Mouse (Mus musculus): Measurements from ENCODE around the gene Tmem80. TPM values are rescaled to one million over a fixed set of nuclear protein-coding genes. Genes with fewer than 3 reads are reported as not detected.

Tmem80 gene
- polyA plus RNA-seq, 1 experiment from 2014 or later, result 27.4 TPM

DNA sequence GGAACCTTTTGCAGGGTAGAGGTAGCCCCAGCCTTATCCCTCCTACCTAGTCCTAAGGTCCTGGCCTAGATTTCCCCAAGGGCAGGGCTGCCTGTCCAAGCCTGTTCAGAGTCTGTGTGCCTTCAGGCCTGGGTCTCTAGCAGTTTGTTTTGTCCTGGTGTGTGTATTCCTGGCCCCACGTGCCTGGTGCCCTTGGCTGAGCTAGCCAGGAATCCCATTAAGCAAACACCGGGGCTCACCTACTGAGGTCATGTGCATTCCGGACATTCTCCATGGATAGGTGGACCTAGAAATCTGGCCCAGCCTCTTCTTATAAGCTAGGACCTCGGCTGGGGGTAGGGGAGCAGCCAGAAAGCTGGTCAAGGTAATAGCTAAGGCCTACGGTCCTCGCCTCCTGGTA lies 12.9 kb downstream of the Tmem80 start:
- H3K9me3 ChIP-seq (ENCODE audit: control insufficient read depth, low read length), result no peaks in the 10 kb centered on the region
- no peak overlapping the region for H3K9ac ChIP-seq (ENCODE audit: low read depth, low read length)
- H3K36me3 ChIP-seq (ENCODE audit: control insufficient read depth, insufficient read depth, low read length), result no peaks in the 10 kb centered on the region
- 72% methylated on average over 6 of the region's 6 CpGs for WGBS
- no peak overlapping the region for H3K4me3 ChIP-seq (ENCODE audit: low read depth, low read length)
- H3K4me1 ChIP-seq (replicated peaks; ENCODE audit: control insufficient read depth, insufficient read depth, low read length), result peaks cover 14% of the 10 kb centered on the region
- no peak overlapping the region for H3K4me2 ChIP-seq
- H3K27ac ChIP-seq (ENCODE audit: low read depth, low read length), result peak overlapping the region; percentile 4
- ATAC-seq (replicated peaks; ENCODE audit: low FRiP score) (peak; percentile 39; the same call in 1 of the 2 replicates), DNase-seq (ENCODE audit: low spot score) (no peak)
- 0 out of 2 replicates have a peak, but pooled peaks cover 3% of the 10 kb centered on the region for H3K27me3 ChIP-seq (replicated peaks; ENCODE audit: control insufficient read depth, insufficient read depth, low read length)

DNA sequence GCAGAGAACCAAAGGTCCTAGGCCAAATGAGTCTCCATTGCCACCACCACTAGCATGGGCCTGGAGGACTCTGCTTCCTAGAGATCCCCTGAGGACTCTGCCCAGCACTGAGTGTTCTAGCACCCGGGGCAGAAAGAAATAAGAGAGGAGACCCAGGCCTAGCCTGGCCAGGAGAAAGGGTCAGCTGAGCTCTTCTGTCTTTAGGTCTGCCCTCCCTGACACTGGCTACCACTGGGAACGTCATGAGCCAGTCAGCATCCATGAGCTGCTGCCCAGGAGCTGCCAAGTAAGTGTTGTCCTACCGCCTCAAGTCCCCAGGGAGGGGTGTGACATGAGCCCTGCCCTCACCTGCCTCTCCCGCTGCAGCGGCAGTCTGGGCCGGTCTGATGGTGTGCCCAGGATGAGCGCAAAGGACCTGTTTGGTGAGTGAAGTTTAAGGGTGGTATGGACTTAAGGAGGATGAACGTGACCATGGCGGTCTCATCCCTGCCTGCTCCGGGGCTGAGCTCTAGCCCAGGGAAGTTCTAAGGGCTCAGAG lies 14.2 kb downstream of the Tmem80 start:
- ATAC-seq (replicated peaks; ENCODE audit: low FRiP score), result no peak
- no peaks in the 10 kb centered on the region for H3K36me3 ChIP-seq (ENCODE audit: control insufficient read depth, insufficient read depth, low read length)
- H3K4me2 ChIP-seq, result no peak overlapping the region
- H3K4me3 ChIP-seq (ENCODE audit: low read depth, low read length), result no peak overlapping the region
- no peaks in the 10 kb centered on the region for H3K9me3 ChIP-seq (ENCODE audit: control insufficient read depth, low read length)
- 79% methylated on average over 10 of the region's 10 CpGs for WGBS
- peaks cover 14% of the 10 kb centered on the region for H3K4me1 ChIP-seq (replicated peaks; ENCODE audit: control insufficient read depth, insufficient read depth, low read length)
- H3K9ac ChIP-seq (ENCODE audit: low read depth, low read length), result no peak overlapping the region
- 0 out of 2 replicates have a peak, but pooled peaks cover 3% of the 10 kb centered on the region for H3K27me3 ChIP-seq (replicated peaks; ENCODE audit: control insufficient read depth, insufficient read depth, low read length)
- DNase-seq (ENCODE audit: low spot score), result no peak
- H3K27ac ChIP-seq (ENCODE audit: low read depth, low read length), result no peak overlapping the region

DNA sequence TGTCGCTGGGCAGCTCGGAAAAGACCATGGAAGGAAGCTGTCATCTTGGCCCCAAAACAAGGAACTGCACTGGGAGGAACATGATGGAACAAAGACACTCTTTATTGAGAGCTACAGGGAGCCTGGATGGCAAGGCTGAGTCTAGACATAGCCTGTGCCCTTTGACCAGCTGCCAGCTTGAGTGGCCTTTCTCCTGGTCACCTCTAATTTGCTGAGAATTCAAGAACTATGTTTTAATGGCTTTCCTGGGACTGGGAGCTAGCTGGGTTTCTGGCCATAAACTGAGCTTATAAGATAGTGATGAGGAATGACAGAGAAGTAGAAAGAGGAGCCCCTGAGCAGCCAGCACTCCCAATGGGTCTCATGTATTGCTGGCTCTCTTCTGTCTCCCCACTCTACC lies 15.7 kb downstream of the Tmem80 start:
- no peaks in the 10 kb centered on the region for H3K9me3 ChIP-seq (ENCODE audit: control insufficient read depth, low read length)
- H3K4me1 ChIP-seq (replicated peaks; ENCODE audit: control insufficient read depth, insufficient read depth, low read length), result peaks cover 13% of the 10 kb centered on the region
- 68% methylated on average over 2 of the region's 2 CpGs for WGBS
- H3K27me3 ChIP-seq (replicated peaks; ENCODE audit: control insufficient read depth, insufficient read depth, low read length), result 0 out of 2 replicates have a peak, but pooled peaks cover 3% of the 10 kb centered on the region
- H3K4me3 ChIP-seq (ENCODE audit: low read depth, low read length), result no peak overlapping the region
- no peaks in the 10 kb centered on the region for H3K36me3 ChIP-seq (ENCODE audit: control insufficient read depth, insufficient read depth, low read length)
- H3K27ac ChIP-seq (ENCODE audit: low read depth, low read length), result no peak overlapping the region
- no peak overlapping the region for H3K9ac ChIP-seq (ENCODE audit: low read depth, low read length)
- no peak for DNase-seq (ENCODE audit: low spot score)
- H3K4me2 ChIP-seq, result no peak overlapping the region
- ATAC-seq (replicated peaks; ENCODE audit: low FRiP score), result no peak

DNA sequence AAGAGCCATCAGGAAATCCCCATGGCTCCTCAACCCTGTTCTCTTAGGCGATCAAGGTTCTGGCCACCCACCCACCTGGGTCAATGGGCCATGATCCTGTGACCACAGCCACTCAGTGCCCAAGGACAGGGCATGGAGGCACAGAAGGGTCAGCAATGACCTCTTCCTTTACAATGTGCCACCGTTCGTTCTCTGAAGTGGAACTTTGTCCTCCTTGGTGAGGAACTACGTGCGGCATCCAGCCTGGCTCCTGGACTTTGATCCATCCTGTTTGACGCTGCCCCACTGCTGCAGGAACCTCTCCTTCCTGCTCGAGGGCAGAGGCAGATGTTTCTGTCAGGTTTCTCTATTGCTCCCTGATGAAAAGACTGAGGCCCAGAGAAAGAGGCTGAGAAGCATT lies 16.2 kb downstream of the Tmem80 start:
- Histone ChIP-seq H3K9ac (ENCODE audit: low read depth, low read length) (0 out of 2 replicates have a peak overlapping the region, but pooled peaks have one; percentile 5), H3K27ac (ENCODE audit: low read depth, low read length) (no peak overlapping the region), H3K4me1 (replicated peaks; ENCODE audit: control insufficient read depth, insufficient read depth, low read length) (peaks cover 9% of the 10 kb centered on the region), H3K27me3 (replicated peaks; ENCODE audit: control insufficient read depth, insufficient read depth, low read length) (0 out of 2 replicates have a peak, but pooled peaks cover under 1% of the 10 kb centered on the region), H3K4me2 (no peak overlapping the region; the same call in 1 of the 2 replicates), H3K36me3 (ENCODE audit: control insufficient read depth, insufficient read depth, low read length) (no peaks in the 10 kb centered on the region), H3K4me3 (ENCODE audit: low read depth, low read length) (no peak overlapping the region), H3K9me3 (ENCODE audit: control insufficient read depth, low read length) (no peaks in the 10 kb centered on the region)
- DNase-seq (ENCODE audit: low spot score), result no peak
- WGBS, result 65% methylated on average over 7 of the region's 7 CpGs
- no peak for ATAC-seq (replicated peaks; ENCODE audit: low FRiP score)

DNA sequence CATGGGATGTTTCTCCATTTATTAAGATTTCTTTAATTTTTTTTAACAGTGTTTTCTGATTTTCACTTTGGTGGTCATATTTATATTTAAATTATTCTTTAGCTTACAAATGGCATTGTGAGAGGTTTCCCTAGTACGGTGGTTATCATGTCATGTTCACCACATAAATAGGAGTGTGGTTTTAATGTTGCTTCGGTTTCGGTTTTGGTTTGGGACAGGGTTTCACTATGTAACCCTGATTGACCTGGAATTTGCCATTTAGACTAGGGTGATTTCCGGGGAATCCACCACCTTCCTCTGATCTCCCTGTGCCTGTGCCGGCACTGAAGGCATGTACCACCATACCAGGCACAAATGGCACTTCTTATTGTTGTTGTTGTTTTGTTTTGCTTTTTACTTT lies 17.2 kb downstream of the Tmem80 start:
- no peak for ATAC-seq (replicated peaks; ENCODE audit: low FRiP score)
- no peak overlapping the region for H3K27ac ChIP-seq (ENCODE audit: low read depth, low read length)
- H3K36me3 ChIP-seq (ENCODE audit: control insufficient read depth, insufficient read depth, low read length), result no peaks in the 10 kb centered on the region
- H3K9me3 ChIP-seq (ENCODE audit: control insufficient read depth, low read length), result no peaks in the 10 kb centered on the region
- H3K27me3 ChIP-seq (replicated peaks; ENCODE audit: control insufficient read depth, insufficient read depth, low read length), result no peaks in the 10 kb centered on the region
- H3K9ac ChIP-seq (ENCODE audit: low read depth, low read length), result no peak overlapping the region
- DNase-seq (ENCODE audit: low spot score), result no peak
- 85% methylated on average over 5 of the region's 5 CpGs for WGBS
- peaks cover under 1% of the 10 kb centered on the region; the same call in 1 of the 2 replicates for H3K4me1 ChIP-seq (replicated peaks; ENCODE audit: control insufficient read depth, insufficient read depth, low read length)
- H3K4me2 ChIP-seq, result no peak overlapping the region
- H3K4me3 ChIP-seq (ENCODE audit: low read depth, low read length), result no peak overlapping the region

DNA sequence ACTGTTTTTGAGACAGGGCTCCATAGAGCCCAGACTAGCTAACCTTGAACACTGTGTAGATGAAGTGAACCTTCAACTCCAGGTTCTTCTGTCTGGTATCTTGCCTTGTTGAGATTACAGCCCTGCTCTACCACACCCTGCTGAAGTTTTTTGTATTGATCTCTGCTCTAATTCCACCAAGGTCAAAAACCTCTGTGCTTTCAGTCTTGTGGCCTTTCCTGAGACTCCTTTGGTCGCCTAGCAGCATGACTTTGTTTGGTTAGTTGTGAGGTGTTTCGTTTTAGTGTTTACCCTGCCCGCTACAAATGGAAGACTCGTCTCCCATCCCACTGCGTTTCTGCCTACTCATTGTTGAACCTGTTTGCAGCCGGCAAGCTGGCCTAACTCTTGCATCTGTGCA lies 23.5 kb downstream of the Tmem80 start:
- Histone ChIP-seq H3K4me3 (ENCODE audit: low read depth, low read length) (no peak overlapping the region), H3K36me3 (ENCODE audit: control insufficient read depth, insufficient read depth, low read length) (no peaks in the 10 kb centered on the region), H3K4me2 (no peak overlapping the region), H3K4me1 (replicated peaks; ENCODE audit: control insufficient read depth, insufficient read depth, low read length) (peaks cover 4% of the 10 kb centered on the region; the same call in 1 of the 2 replicates), H3K9ac (ENCODE audit: low read depth, low read length) (no peak overlapping the region), H3K27ac (ENCODE audit: low read depth, low read length) (no peak overlapping the region), H3K27me3 (replicated peaks; ENCODE audit: control insufficient read depth, insufficient read depth, low read length) (no peaks in the 10 kb centered on the region), H3K9me3 (ENCODE audit: control insufficient read depth, low read length) (no peaks in the 10 kb centered on the region)
- 68% methylated on average over 6 of the region's 6 CpGs for WGBS
- ATAC-seq (replicated peaks; ENCODE audit: low FRiP score) (no peak), DNase-seq (ENCODE audit: low spot score) (no peak)

DNA sequence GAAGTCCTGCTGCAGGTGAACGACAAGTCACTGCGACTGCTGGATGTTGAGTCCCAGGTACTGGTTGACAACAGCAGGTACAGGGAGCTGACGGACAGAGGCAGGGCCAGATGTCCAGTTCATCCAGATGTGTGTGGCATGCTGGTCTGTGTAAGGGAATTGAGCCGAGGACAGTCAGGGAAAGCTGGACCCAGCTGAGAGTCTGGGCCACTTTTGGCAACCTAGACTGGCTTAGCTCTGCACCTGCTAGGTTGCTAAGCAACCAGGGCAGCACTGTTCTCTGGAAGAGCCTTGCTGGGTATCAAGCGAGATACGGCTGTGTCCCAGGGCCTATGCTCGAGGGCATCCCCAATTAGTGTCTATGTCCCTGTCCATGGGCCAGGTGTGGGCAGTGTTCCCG lies 27.5 kb downstream of the Tmem80 start:
- Histone ChIP-seq H3K4me1 (replicated peaks; ENCODE audit: control insufficient read depth, insufficient read depth, low read length) (peaks cover 4% of the 10 kb centered on the region; the same call in 1 of the 2 replicates), H3K27ac (ENCODE audit: low read depth, low read length) (no peak overlapping the region), H3K9me3 (ENCODE audit: control insufficient read depth, low read length) (no peaks in the 10 kb centered on the region), H3K27me3 (replicated peaks; ENCODE audit: control insufficient read depth, insufficient read depth, low read length) (no peaks in the 10 kb centered on the region; the same call in none of the 2 replicates), H3K36me3 (ENCODE audit: control insufficient read depth, insufficient read depth, low read length) (no peaks in the 10 kb centered on the region), H3K9ac (ENCODE audit: low read depth, low read length) (no peak overlapping the region), H3K4me2 (no peak overlapping the region), H3K4me3 (ENCODE audit: low read depth, low read length) (no peak overlapping the region)
- no peak for DNase-seq (ENCODE audit: low spot score)
- WGBS, result 77% methylated on average over 8 of the region's 8 CpGs
- no peak for ATAC-seq (replicated peaks; ENCODE audit: low FRiP score)

DNA sequence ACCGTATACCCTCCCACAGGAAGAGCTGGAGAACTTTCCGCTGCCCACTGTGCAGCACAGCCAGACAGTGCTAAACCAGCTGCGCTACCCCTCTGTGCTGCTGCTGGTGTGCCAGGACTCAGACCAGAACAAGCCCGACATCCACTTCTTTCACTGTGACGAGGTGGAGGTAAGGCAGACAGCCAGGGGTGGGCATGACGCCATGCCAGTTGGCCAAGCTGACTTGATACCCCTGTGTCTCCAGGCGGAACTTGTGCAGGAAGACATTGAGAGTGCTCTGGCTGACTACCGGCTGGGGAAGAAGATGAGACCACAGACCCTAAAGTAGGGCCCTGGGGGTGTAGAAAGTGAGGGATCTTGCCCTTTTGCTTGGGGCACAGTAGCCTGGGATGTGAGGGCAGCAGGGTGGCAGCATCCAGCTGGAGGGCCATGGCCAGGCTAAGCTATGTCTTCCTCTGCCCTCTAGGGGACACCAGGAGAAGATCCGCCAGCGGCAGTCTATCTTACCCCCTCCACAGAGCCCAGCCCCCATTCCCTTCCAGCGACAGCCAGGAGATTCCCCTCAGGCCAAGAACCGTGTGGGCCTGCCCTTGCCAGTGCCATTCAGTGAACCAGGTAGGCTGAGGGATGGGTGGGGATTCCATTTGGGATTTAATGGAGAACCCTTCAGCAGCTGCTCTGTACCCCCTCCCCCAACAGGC lies 28.2 kb downstream of the Tmem80 start:
- Histone ChIP-seq H3K9me3 (ENCODE audit: control insufficient read depth, low read length) (no peaks in the 10 kb centered on the region), H3K27me3 (replicated peaks; ENCODE audit: control insufficient read depth, insufficient read depth, low read length) (no peaks in the 10 kb centered on the region; the same call in none of the 2 replicates), H3K9ac (ENCODE audit: low read depth, low read length) (no peak overlapping the region), H3K4me2 (no peak overlapping the region), H3K36me3 (ENCODE audit: control insufficient read depth, insufficient read depth, low read length) (no peaks in the 10 kb centered on the region), H3K27ac (ENCODE audit: low read depth, low read length) (no peak overlapping the region), H3K4me3 (ENCODE audit: low read depth, low read length) (no peak overlapping the region), H3K4me1 (replicated peaks; ENCODE audit: control insufficient read depth, insufficient read depth, low read length) (peaks cover 4% of the 10 kb centered on the region; the same call in 1 of the 2 replicates)
- ATAC-seq (replicated peaks; ENCODE audit: low FRiP score), result peak; percentile 35; the same call in 1 of the 2 replicates
- 56% methylated on average over 12 of the region's 12 CpGs for WGBS
- DNase-seq (ENCODE audit: low spot score), result no peak

DNA sequence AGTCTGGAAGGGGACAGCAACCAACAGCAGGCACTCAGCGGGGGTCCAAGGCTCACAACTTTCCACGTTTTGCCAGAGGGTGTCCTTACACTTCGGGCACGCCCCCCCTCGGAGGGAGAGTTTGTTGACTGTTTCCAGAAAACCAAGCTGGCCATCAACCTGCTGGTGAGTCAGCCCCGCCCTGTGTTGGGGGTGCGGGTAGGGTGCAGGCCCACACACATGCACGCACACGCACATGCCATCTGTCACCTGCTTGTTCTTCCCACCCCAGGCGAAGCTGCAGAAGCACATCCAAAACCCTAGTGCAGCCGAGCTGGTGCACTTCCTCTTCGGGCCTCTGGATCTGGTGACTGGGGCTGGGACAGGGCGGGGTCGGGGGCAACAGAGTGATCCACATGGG lies 29.4 kb downstream of the Tmem80 start:
- Histone ChIP-seq H3K27ac (ENCODE audit: low read depth, low read length) (no peak overlapping the region), H3K4me1 (replicated peaks; ENCODE audit: control insufficient read depth, insufficient read depth, low read length) (no peaks in the 10 kb centered on the region), H3K36me3 (ENCODE audit: control insufficient read depth, insufficient read depth, low read length) (no peaks in the 10 kb centered on the region), H3K27me3 (replicated peaks; ENCODE audit: control insufficient read depth, insufficient read depth, low read length) (peaks cover 9% of the 10 kb centered on the region), H3K4me3 (ENCODE audit: low read depth, low read length) (no peak overlapping the region), H3K9me3 (ENCODE audit: control insufficient read depth, low read length) (no peaks in the 10 kb centered on the region), H3K9ac (ENCODE audit: low read depth, low read length) (no peak overlapping the region), H3K4me2 (no peak overlapping the region)
- WGBS, result 64% methylated on average over 14 of the region's 14 CpGs
- no peak for ATAC-seq (replicated peaks; ENCODE audit: low FRiP score)
- no peak for DNase-seq (ENCODE audit: low spot score)

All from liver, embryonic 11.5 days (tissue).